Mouse (Mus musculus) C2C12 (cell line): ENCODE results near the gene Txlna.

Experiments
- CTCF ChIP-seq: IDR thresholded peaks from one replicate; pipeline ENCODE4 v1.5.1; 2011; ENCODE audit not compliant: control insufficient read depth, insufficient read depth, insufficient read length
- MAX ChIP-seq: IDR thresholded peaks from one replicate; pipeline ENCODE4 v1.6.1; 2011; ENCODE audit warnings: mild to moderate bottlenecking, control low read depth
- USF1 ChIP-seq: IDR thresholded peaks from one replicate; pipeline ENCODE4 v1.6.1; 2011; ENCODE audit warnings: low read depth, mild to moderate bottlenecking, control low read depth, moderate library complexity

- TF ChIP-seq USF1 (no peak), CTCF (no peak), MAX (no peak)
Measured at GRCm38 (mm10) chr4:129614093-129614492, 26.8 kb downstream of the Txlna start, which contains the start of gene Dcdc2b.
